Mouse (Mus musculus) embryo, embryonic 9.5 days (tissue): ENCODE results near the gene Csk.

Experiments
- DNase-seq: peaks from one replicate; pipeline ENCODE4 v3.0.0-alpha.2; 2017; ENCODE audit errors: extremely low spot score

Csk gene

GRCm38 (mm10) chr9:57657843-57658242 is 4.4 kb upstream of the Csk start:
- DNase-seq: no peak

- no peak for DNase-seq
Observed at GRCm38 (mm10) chr9:57656631-57657350, 3.4 kb upstream of the Csk start.

- peak; percentile 95 for DNase-seq
Observed at GRCm38 (mm10) chr9:57655749-57656148, 2.3 kb upstream of the Csk start.

- no peak for DNase-seq
Observed at GRCm38 (mm10) chr9:57654966-57655365, 1.5 kb upstream of the Csk start.

DNA sequence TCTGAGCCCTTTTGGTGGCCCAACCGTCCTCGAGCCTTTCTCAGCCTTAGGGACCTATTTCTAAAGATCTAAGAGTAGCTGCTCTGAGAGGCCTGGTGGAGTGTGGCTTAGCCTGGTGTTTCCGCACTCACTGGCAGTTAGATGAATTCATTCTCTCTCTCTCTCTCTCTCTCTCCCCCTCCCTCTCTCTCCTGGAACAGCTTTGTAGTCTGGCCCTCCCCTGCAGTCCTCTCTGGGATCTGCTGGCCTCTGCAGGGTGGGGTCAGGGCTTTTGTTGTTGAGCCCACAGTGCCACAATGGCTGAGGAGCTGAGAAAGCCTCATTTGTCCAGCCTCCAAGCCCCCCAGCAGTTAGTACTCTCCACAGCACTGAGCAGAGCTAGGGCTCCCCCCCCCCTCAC is 576 bp downstream of the Csk start:
- peak; percentile 42 for DNase-seq

GRCm38 (mm10) chr9:57652351-57652750 is 1.1 kb downstream of the Csk start:
- DNase-seq: no peak

DNA sequence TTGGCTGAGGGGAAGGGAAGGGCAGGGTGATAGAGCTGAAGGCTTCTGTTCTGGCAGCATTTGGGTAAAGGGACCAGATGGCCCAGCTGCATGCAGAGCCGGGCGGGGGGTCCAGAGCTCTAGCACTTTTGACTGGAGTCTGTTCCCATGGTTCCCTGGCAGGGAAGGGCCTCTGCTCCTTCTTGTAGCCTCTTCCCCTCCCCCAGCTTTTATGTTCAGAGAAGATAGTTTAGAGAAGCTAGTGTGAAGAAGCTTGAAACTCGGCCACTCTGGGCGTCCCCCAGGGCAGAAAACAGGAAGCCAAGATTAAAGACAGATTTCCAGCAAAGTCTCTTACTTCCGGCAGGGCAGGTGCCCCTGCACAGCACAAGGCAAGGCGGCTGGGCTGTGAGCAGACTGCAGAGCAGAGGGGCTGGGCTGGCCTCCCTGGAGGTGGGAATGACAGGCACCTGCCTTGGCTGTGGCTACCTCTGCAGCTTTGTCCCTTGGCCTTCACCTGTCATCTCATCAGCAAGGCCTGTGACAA is 2.6 kb downstream of the Csk start:
- no peak for DNase-seq

- no peak for DNase-seq
Observed at GRCm38 (mm10) chr9:57650130-57650785, 3.2 kb downstream of the Csk start.

GRCm38 (mm10) chr9:57647286-57648108 is 5.9 kb downstream of the Csk start:
- DNase-seq: no peak

DNA sequence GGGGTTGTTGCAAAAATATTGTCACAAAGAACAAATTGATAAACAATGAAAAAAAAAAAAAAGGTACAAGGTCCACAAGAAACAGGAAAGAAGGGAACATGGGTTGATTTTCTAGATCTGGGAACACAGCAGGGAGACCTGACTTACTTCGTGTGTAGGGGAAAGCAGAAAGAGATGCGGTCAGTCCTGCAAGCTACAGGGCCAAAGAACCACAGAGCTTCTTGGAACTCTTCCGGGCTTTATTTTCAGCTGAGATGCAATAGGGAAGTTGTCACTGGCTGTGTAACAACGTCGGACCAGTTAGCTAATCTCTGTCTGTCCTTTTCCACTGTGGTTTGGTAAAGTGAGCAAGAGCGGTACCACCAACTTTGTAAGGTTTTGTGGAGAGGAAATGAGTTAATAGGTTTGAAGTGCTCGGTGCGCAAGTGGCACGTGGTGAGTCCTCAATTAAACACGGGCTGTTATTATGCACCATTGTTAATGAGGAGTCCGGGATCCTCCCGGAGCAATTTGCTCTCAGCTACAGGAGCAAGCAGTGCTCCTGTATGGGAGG is 6.8 kb downstream of the Csk start:
- no peak for DNase-seq

DNA sequence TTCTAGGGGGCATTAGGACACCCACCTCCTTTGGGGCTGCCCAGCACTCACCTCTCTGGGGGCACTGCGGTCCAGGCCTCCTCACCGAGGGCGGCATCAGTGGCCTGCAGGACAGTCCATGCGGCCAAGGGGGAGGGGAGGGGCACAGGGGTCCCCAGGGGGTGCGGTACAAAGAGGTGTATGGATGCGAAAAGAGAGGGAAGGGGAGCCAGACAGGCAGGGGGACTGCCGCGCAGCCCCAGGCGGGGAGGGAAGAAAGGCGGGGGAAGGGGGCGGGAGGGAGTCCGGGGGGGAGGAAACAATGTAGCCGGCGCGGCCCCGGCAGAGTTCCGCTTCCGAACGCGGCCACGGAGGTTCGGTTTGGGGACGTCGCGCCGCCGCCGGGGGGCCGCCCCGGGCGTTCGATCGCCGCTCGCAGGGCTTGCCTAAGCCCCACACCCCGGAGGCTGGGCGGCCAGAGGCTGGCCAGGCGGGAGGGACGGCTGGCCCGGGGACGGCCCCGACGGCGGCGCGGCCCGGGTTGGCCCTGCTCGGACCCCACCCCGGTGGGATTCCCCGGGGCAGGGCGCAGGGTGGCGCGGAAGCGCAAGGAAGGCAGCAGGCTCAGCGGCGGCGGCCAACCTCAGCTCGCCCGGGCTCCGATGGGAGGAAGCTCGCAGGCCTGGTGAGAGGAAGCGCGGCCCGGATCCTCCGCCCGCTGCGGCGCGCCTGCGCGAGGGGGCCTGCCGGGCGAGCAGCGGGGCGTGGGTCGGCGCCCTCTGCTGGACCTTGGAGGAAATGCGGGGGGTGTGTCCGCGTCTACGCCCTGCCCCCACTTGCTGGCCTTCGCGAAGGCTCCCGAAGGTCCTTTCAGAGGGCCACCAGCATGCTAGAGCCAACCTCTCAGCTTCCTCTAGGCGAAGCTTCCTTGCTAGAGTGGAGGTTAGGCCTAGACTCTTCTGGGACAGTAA is 8.2 kb downstream of the Csk start:
- peak; percentile 94 for DNase-seq

GRCm38 (mm10) chr9:57644442-57644943 is 8.9 kb downstream of the Csk start:
- peak; percentile 46 for DNase-seq

- DNase-seq: no peak
Observed at GRCm38 (mm10) chr9:57643856-57644180, 9.6 kb downstream of the Csk start.

DNA sequence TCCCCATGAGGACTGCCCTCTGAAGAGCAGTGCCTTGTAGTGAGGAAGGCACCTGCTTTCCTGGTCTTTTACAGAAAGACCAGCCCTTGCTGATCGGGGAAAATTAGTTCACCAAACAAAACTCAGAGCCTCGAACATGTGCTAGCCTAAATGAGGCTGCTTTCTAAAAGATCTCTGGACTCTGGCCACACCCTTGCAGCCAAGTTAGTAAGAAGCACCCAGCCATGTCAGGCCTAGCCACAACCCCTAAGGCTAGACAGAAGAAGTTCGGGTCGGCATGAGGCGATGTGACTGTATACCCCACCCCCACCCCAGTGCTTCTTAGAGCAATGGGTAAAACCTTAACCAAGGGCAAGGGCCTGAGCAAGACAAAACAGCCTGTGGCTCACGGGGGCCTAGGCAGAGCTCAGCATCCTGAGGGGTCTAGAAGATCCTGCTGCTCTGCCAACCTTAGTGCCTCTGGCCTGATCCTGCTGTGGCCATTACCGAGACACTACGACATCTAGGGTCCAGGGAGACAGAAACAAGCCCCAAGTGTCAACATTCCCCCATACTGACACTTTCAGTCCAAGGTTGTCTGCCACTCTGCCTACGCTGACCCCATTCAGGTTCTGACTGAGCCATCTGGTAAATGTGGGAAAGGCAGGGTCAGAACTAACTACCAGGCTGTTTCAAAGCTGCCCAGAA is 10.1 kb downstream of the Csk start:
- DNase-seq: no peak

- DNase-seq: no peak
Observed at GRCm38 (mm10) chr9:57641775-57642550, 11.5 kb downstream of the Csk start.

DNA sequence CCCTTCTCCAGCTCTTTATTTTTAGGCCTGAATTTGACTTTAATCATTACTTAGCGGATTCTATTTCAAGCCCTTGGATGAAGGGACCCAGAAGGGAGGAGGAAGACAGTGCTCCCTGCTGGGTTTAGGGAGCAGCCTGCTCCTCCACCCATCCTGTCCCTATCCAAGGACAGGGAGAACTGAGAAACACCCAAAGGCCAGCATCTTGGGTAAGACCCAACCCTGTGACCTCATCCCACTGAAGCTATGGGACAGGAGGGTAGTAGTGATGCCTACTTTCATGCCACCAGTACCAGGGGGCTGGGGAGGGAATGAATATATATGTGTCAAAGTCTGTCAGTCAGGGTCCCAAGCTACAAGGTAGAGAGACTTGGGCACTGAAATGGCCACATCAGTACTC is 12.4 kb downstream of the Csk start:
- DNase-seq: no peak

DNA sequence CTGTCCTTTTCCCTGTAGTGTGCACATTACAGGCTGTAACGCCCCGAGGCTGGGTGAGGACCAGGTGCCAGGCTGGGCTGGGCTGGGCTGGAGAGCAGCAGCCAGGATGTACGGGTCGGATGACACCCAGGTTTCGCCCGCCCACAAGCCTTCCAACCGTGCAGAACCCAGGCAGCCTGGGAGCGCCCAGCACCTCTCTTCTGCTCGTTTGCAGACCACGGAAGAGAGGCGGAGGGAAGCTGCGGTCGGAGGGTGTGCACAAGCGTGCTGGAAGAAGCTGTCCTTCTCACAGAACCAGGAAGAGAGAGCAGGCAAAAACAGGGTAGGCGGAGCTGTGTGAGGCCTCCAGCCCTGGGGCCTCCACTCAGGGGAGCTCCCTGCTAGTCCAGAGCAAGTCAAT is 13.0 kb downstream of the Csk start:
- DNase-seq: no peak

GRCm38 (mm10) chr9:57639661-57640328 is 13.6 kb downstream of the Csk start:
- DNase-seq: no peak
